Mouse (Mus musculus) lung, postnatal 10 days (tissue): ENCODE measurements around the gene Figla.
"Not testable (repeated sequence)": the region's sequence is repeated elsewhere in the genome, so short reads cannot be mapped to it uniquely, and the experiment has no call there.

Source experiments
- DNase-seq: peaks from one replicate; pipeline ENCODE4 v3.0.0; 2021

The Figla gene

DNA sequence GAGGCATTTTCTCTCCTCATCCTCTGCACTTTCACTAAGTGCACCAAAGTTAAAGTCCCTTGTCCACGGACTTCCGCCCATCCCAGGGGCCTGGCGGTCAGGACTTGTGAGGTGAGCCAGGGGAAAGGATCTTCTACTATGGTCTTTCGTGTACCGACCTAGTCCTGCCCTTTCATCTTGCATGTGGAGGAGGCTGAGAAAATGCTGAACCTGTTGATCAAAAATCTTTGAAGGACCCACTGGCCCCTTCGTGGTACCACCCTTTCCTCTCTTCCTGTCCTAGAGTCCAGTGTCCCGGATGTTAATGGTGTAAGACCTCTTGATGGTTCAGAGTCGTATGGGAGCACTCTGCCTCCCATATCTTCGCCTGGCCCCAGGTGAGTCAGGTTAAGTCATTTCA is at the start of gene Figla:
Gene Figla (plus strand): TSS at position 301 of the 400 bp plus-strand sequence.
- no peak for DNase-seq

DNA sequence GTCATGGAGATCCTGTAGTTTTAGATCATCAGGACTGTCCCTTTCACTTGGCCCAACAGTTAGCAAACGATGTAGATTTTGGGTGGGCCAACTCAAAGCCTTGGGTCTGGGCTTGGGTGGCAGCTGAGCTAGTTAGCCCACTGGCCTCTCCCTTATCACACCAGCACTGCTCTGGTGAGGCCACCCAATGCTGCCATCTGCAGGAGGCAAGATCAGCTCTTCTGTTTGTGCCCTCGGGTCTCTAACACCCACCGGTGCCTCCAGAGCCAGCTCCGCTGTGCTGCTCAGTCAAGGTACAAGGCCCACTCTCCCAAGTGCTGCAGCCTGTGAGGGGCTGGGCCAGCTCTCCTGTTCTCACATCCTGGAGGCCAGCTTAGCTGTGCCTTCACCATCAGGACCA is 49.3 kb upstream of the Figla start:
- no peak for DNase-seq

DNA sequence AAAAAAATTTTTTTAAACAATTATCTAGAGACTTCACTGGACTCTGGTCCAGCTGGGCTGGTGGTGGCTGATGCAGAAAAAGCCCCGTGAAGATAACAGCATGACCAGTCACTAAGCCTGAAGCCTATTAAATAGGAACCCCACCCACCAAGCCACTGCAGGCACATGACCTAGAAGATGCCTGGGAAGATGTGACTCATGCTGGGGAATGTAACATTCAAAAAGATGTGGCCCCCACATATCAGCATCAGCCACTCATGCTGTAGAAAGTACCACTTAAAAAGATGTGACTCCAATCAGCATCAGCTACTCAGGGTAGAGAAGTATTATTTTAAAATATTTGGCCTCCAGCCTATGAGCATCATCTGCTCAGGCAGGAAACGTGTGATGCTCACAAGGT is 46.1 kb upstream of the Figla start:
- DNase-seq = no peak

- no peak for DNase-seq
Measured at GRCm38 (mm10) chr6:85972699-85973098, 43.3 kb upstream of the Figla start.

DNA sequence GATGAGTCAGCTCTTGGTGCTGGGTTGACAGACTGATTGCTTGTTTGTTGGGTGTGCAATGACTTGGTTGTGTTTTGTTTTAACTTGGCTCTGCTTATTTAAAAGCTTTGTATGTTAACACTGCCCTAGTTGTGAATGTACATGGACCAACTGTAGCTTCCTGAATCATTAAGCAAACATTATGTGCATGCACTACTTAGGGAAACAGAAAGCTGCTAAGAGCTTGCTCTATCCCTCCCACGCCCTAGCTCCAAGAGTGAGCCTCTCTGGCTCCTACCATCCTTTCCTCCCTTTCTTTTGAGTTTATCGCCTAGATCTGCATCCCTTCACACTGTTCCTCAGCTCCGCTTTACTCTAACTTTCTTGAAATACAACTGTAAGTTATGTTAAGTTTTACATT is 42.6 kb upstream of the Figla start:
- no peak for DNase-seq

DNA sequence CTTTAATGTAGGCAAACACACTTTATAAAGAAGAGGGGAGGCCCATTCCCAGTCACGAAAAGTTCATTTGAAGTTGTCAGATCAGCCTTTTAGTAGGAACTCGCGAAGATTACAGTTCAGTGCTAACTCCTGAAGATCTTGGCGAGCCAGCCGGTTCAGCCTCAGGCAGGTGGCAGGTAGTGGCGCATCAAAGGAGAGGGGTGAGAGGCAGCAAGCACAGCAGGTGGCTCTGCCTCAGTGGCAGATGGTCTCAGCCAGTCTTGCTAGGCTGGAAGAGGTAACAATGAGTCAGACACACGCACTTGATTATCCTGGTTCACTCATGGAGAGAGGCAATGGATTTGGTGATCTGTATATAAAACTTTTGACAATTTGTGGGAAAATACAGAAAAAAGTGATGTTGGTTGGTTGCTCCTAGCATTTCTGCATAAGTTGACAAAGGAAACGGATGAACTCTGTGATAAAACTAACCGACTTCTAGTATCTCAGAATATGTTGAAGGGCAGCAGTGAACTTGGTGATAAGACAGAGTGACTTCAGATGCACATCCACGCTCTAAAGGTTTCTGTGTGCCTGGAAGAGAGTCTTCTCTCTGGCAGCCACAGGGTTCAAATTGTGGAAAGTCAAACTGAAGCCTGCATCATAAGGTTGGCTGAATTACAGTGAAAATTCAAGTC is 40.9 kb upstream of the Figla start:
- no peak for DNase-seq

DNA sequence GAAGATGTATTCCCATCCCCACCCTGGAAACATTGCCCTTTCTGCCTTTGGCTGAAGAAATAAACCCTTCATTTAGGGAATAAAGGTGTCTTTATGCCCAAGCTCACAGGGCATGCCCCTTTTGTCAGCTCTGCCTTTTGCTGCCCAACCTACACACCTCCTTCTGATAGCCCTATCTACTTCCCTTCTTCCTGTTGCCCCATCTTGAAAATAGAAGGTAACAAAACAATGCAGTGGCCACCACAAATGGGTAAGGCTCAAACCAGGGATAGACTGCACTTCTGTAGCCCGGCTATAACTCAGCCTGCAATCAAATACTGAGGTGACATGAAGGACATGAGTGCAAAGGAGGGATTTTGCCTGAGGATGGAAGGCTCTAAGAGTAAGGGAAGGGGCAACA is 40.2 kb upstream of the Figla start:
- no peak for DNase-seq

- no peak for DNase-seq
Measured at GRCm38 (mm10) chr6:85976242-85976641, 39.7 kb upstream of the Figla start.

DNA sequence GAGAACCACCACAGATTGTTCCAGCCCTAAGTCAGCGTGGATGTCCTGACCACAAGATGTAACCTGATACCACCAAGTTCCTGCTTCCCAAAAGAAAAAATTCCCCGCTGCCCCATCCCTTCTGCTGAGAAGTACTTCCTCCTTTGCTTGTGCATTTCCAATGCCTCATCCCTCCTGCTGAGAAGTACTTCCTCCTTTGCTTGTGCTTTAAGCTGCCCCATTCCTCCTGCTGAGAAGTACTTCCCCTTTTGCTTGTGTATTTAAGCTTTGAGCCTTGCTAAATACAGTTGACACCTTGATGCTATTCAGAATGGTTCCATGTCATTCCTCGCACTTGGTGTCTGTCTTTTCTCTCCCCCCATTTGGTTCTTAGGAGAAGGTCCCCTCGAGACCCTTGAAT is 37.2 kb upstream of the Figla start:
- not testable (repeated sequence) for DNase-seq

DNA sequence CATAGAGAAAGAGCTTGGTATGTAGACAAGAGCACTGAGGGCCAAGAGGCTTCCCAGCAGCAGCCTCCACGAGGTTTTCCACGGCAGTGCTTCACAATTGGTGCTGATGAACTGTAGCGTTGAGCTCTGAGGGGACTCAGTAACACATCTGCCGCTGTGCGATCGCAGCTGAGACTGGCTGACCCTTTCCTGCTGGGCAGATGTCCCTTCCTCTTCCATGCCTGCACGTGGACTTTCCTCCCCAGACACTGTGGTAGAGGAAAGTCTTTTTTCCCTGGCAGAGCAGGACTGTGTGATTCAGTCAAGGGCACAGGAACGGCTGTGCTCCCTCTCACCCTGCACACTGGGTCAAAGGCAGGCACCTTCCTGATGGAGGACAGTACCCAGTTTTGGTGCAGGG is 31.6 kb upstream of the Figla start:
- no peak for DNase-seq

DNA sequence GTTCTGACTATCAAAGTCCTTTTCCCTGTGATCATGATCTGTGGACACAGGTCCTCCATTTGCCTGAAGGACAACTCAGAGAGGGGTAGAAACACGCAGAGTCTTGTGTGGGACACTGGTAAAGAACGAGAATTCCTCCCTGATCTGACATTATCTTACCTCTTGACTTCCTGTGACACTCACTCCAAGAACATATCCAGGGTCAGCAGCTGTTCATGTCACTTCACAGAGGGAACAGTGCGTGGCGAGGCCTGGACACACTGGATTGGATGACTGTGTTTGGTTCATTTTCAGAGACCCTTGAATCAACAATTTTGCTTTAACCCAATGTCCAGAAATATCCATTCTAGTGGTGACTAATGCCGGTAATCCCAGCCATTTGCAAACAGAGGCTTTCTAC is 26.4 kb upstream of the Figla start:
- DNase-seq = not testable (repeated sequence)

DNA sequence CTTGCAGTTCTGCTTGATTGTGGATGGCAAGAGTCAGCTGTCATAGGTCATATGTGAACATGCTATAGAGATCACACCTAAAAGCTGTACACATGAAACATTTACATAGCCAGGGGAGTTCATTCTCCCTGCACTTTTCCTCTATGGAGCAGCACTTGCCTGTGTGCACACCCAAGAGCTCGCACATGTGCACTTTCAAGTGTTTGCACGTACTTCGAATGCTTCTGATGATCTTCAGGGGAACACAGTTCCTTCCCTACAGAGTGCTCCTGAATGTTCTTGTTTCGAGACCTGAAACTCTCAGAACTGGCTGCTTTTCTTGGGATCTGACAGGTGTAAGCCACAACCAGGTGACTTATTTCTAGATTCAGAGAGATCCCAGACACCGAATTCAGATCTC is 25.2 kb upstream of the Figla start:
- not testable (repeated sequence) for DNase-seq

- DNase-seq = peak; percentile 27
Measured at GRCm38 (mm10) chr6:86003405-86003925, 12.5 kb upstream of the Figla start.

DNA sequence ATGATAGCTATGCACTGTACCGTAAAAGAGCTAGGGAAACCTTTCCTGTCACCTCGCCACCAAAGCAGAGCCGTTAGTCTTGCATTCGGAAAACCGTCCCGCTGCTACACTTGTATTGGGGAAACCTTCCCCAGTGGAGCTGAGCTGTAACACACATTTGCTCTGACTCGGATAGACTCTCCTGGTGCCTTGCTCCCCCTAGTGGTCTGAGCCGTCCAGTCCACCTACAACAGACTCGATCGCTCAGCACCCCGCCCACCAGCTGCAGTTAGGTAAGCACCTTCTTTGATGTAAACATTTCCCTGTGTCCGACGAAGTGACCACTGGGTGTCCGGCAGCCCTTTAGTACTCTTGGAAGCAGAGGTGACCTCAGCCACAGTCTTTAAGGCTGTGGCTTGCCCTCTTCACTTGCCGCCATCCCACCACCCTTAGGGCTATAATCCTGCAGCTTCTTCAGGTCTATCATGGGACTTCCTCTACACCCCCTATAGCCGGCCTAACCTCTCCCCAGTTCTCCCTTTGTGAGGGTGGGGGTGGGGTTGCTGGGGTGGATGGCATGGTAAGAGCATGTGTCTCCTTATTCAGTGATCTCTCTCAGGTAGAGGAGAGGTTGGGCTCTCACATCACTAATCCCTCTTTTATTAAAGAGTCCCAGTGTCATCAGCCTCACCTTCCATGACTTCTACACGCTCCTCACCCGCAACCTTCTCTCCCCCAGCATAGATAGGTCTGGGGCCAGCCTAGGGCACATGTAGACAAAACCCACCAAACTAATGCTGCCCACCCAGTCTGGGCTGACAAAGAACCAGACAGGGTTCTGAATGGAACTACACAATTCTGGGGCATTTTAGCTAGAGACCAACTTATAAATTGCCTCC is 11.5 kb upstream of the Figla start:
- peak; percentile 86 for DNase-seq

GRCm38 (mm10) chr6:86009980-86010379 is 6.0 kb upstream of the Figla start:
- peak; percentile 68 for DNase-seq

GRCm38 (mm10) chr6:86014812-86015211 is 1.2 kb upstream of the Figla start:
- DNase-seq = peak; percentile 47

GRCm38 (mm10) chr6:86016793-86017350 is 901 bp downstream of the Figla start:
- DNase-seq = no peak

DNA sequence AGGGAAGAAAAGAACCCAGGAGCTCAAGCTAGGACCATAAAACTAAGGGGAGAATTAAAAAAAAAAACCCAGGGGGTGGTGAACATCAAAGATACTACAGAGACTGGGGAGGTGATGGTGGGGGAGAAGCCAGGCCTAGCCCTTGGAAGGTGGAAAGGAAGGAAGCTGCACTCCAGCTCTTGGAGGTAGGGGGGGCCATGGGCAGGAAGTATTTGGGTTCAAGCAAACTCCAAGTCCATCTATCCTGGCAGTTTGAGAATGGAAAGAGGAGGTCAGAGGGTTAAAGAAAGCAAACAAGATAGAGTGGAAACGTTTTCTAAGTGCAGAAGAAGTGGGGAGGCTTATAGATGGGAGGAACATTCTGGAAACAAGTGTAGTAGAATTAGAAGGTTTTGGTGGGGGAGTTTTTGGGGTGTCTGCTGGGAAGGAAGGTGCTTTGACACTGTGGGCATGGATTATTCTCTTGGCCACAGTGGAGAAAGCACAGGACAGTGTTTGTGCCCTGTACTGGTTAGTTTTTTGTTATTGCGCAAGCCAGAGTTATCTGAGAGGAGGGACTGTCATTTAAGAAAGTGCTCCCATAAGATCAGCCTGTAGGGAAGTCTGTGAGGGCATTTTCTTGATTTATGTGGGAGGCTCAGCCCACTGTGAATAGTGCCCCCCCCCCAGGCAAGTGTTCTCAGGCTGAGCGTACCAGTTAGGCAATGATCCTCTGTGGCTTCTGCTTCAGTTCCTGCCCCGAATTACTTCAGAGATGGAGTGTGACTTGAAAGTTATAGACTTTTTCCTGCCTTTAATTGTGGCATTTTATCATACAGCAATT is 3.7 kb downstream of the Figla start:
- no peak for DNase-seq

DNA sequence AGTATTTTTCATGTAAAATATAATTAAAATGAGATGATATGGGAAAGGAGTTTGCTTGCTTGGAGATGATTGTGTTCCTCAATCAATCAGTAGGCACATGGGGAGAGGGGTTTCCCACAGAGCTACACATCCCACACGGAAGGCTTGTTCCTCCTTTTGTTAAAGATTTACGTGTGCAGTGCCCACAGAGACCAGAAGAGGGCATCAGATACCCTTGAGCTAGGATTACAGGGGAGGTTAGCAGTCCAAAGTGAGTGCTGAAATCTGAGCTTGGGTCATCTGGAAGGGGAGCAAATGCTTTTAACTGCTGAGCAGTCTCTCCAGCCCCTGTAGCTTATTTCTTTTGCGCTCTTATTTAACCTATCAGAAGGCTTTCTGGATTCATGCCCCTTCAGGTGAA is 5.0 kb downstream of the Figla start:
- DNase-seq = peak; percentile 54

- DNase-seq = no peak
Measured at GRCm38 (mm10) chr6:86026632-86027292, 10.8 kb downstream of the Figla start.

GRCm38 (mm10) chr6:86028150-86028549 is 12.2 kb downstream of the Figla start:
- no peak for DNase-seq

DNA sequence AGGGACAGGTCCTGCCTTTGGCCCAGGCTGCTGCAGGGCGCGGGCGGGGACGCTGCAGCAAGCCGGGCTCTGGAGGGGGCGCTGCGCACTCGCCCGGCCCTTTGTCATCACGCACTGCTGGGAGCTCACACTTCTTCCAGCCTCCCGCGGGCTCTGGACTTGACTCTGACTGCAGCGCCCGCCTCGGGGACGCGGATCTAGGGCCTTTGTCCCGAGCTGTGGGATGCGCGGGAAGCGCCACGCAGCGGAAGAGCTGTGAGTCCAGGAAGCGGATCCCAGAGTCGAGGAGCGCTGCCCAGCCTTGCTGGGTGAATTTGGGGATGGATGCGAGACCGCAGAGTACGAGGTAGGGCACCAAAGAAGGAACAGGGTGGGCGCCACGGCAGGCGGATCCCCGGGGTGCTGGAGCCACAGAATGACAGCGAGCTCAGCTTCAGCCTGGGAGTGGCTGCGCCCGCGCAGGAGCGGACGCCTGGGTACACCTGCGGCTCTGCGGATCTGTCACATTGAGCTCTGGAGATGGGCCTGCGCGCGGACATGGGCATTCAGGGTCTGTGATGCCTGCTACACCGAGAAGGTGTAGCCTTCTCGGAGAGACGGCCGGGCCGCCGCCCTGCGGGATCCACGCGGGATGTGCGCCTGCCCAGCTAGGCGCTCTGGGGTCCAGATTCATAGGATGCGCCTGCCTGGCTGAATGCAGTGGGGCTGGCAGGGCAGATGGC is 12.8 kb downstream of the Figla start, which contains the start of gene Add2:
Gene Add2 (plus strand): TSS at position 81 of the 722 bp plus-strand sequence.
- no peak for DNase-seq
